Mouse (Mus musculus) testis, adult 2 months (tissue): ENCODE measurements at regions not wholly inside any gene's neighbourhood (a gene's known extent, or its start where the extent isn't known, plus 50 kb on each side); places are given as distances from the start of the nearest gene placed in this dataset.
"Not testable (repeated sequence)": the region's sequence is repeated elsewhere in the genome, so short reads cannot be mapped to it uniquely, and the experiment has no call there.

Experiments used
- H3K27ac ChIP-seq: fragments of 200-500 bp; 2 replicates; pipeline ENCODE4 v1.5.1; 2012; ENCODE audit warnings: low read depth, low read length; ENCODE audit not compliant: control insufficient read depth, insufficient read depth
- H3K27me3 ChIP-seq: fragments of 200-500 bp; 2 replicates; pipeline ENCODE4 v1.6.1; 2012; ENCODE audit warnings: mild to moderate bottlenecking, low read length, moderate library complexity; ENCODE audit not compliant: control insufficient read depth, insufficient read depth
- H3K36me3 ChIP-seq: fragments of 200-500 bp; 2 replicates; pipeline ENCODE4 v1.6.1; 2012; ENCODE audit warnings: mild to moderate bottlenecking, low read length; ENCODE audit not compliant: control insufficient read depth, insufficient read depth
- H3K4me1 ChIP-seq: fragments of 200-500 bp; 2 replicates; pipeline ENCODE4 v1.6.1; 2012; ENCODE audit warnings: low read length; ENCODE audit not compliant: control insufficient read depth, insufficient read depth
- H3K4me3 ChIP-seq: fragments of 200-500 bp; 2 replicates; pipeline ENCODE4 v1.5.1; 2012; ENCODE audit warnings: low read depth, mild to moderate bottlenecking, low read length, moderate library complexity, mixed read lengths; ENCODE audit not compliant: control insufficient read depth
- CTCF ChIP-seq: fragments of 200-500 bp; IDR thresholded peaks from 2 replicates; pipeline ENCODE4 v1.5.1; 2012; ENCODE audit warnings: low read depth, mild to moderate bottlenecking, inconsistent platforms, low read length, moderate library complexity; ENCODE audit not compliant: control insufficient read depth, insufficient read depth, insufficient replicate concordance
- POLR2A ChIP-seq: fragments of 200-500 bp; IDR thresholded peaks from 2 replicates; pipeline ENCODE4 v1.6.1; 2012; ENCODE audit warnings: low read depth, mild to moderate bottlenecking, inconsistent platforms, low read length, moderate library complexity; ENCODE audit not compliant: control insufficient read depth

- Histone ChIP-seq H3K27me3 (no peaks in the 10 kb centered on the region), H3K4me1 (peaks cover 5% of the 10 kb centered on the region), H3K27ac (no peak overlapping the region), H3K4me3 (no peak overlapping the region), H3K36me3 (no peaks in the 10 kb centered on the region)
- TF ChIP-seq POLR2A (no peak), CTCF (no peak)
These were observed 104.5 kb upstream of the Ipo5 start for GRCm38 (mm10) chr14:120806553-120806893.

DNA sequence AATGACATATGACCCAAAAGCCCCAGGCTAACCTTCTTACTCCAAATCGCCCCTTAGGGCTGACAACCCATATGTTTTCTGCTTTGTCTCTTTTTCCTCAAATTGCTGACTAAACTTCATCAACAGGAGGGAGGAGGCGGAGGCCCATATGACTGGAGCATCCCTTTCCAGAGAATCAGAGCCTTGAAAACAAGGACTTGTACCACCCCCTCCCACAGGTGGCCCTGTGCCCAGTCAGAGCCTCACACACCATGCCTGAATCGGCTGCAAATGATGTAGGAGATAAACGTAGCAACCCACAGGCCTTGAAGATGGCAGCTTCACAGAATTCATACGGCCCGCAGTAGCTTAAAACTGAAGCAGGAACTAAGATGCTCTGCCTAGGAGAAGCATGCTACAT is 101.7 kb upstream of the Ipo5 start:
- no peaks in the 10 kb centered on the region for H3K36me3 ChIP-seq
- no peak overlapping the region for H3K27ac ChIP-seq
- peaks cover 5% of the 10 kb centered on the region for H3K4me1 ChIP-seq
- no peaks in the 10 kb centered on the region for H3K27me3 ChIP-seq
- TF ChIP-seq CTCF (no peak), POLR2A (no peak)
- no peak overlapping the region for H3K4me3 ChIP-seq

DNA sequence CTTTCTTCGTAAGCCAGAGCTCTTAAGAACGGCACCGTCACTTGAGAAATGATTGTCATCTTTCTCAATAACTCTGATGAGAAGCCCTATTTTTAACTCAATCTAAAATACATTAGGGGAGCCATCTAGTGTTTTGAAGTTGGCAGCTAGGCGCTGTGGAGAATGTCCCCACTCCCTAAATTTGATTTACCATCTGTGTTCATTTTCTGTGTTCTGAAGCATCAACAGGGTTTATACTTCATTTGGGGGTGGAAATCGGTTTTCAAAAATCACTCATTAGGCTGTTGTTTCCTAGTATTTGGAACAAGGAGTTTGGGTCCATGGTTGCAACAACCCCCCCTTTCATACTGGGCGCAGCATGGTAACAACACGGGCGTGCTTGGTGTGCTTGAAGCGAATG is 97.1 kb upstream of the Ipo5 start:
- Histone ChIP-seq H3K36me3 (no peaks in the 10 kb centered on the region), H3K4me3 (no peak overlapping the region)
- TF ChIP-seq CTCF (no peak), POLR2A (no peak)

DNA sequence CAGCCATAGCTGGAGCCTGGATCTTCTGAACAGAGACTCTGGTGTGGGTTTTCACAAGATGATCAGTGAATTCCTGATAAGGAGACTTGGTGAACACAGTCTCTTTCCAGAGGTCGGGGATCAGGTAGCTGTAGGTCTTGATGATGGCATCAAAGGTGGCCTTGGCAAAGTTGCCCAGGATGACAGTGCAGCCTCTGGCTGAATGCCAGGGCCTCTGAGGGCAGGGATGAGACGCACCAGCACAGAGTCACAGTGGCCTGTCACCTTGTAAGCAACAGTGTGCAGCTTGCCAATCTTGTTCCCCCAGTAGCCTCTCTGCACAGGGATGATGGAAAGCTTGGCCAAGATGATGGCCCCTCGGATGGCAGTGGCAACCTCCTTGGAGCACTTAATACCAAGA is 95.9 kb upstream of the Ipo5 start:
- not testable (repeated sequence) for H3K36me3 ChIP-seq, H3K27ac ChIP-seq, H3K4me3 ChIP-seq, H3K27me3 ChIP-seq, H3K4me1 ChIP-seq

More for the DNA sequence above, 97.1 kb upstream of the Ipo5 start:
- Histone ChIP-seq H3K27me3 (no peaks in the 10 kb centered on the region), H3K4me1 (0 out of 2 replicates have a peak, but pooled peaks cover 3% of the 10 kb centered on the region), H3K27ac (no peak overlapping the region)

DNA sequence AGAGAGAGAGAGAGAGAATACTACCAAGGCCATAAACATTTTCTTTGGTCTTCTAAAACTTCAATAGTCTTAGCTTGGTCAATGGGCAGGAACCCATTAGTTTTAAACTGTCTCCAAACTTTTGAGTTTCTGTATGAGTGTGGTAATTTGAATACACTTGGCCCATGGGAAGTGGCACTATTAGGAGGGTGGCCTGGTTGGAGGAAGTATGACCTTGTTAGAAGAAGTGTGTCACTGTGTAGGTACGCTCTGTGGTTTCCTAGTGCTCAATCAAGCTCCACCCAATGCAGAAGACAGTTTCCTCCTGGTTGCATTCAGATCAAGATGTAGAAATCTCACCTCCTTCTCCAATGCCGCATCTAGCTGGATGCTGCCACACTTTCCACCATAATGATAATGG is 94.5 kb upstream of the Ipo5 start:
- H3K4me3 ChIP-seq = no peak overlapping the region
- no peaks in the 10 kb centered on the region for H3K4me1 ChIP-seq
- no peak for TF ChIP-seq CTCF
- no peak for TF ChIP-seq POLR2A

DNA sequence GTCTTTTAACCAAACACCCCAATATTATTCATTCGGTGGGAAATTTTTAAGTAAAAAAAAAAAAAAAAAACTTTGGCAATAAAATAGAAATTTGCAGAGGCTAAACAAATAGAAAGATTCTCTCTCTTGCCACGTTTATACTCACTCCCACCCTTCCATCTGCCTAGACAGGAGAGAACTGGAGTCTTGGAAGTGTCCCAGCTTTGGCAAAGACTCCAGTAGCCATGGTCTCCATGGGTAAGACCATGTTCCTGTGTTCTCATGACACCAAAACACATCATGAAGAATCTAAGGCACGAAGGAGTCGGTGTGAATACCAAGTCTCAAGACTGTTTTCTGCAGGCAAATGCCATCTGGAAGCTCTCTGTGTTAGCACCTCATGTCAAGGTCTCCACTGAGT is 84.8 kb upstream of the Ipo5 start:
- Histone ChIP-seq H3K36me3 (no peaks in the 10 kb centered on the region), H3K4me3 (no peak overlapping the region), H3K27me3 (no peaks in the 10 kb centered on the region), H3K4me1 (no peaks in the 10 kb centered on the region; the same call in 1 of the 2 replicates), H3K27ac (no peak overlapping the region)
- TF ChIP-seq POLR2A (no peak), CTCF (no peak)

More for the DNA sequence above, 94.5 kb upstream of the Ipo5 start:
- Histone ChIP-seq H3K36me3 (no peaks in the 10 kb centered on the region), H3K27me3 (no peaks in the 10 kb centered on the region), H3K27ac (no peak overlapping the region)

DNA sequence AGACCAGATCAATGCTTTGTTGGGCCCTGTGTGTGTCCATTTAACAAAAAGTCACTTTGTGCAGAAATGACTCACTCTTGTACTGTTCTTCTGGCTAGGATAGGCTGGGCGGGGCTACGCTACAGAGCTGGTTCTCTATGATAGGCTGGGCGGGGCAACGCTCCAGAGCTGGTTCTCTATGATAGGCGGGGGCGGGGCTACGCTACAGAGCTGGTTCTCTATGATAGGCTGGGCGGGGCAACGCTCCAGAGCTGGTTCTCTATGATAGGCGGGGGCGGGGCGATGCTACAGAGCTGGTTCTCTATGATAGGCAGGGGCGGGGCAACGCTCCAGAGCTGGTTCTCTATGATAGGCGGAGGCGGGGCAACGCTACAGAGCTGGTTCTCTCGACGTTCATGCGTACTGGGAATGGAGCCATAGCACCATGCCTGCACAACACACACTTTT is 80.6 kb upstream of the Ipo5 start:
- not testable (repeated sequence) for H3K4me1 ChIP-seq, H3K36me3 ChIP-seq, H3K27me3 ChIP-seq, H3K27ac ChIP-seq, H3K4me3 ChIP-seq

GRCm38 (mm10) chr14:120831397-120831796 is 79.6 kb upstream of the Ipo5 start:
- Histone ChIP-seq H3K4me3 (no peak overlapping the region), H3K27me3 (no peaks in the 10 kb centered on the region), H3K4me1 (peaks cover 6% of the 10 kb centered on the region), H3K27ac (no peak overlapping the region), H3K36me3 (no peaks in the 10 kb centered on the region)
- TF ChIP-seq CTCF (no peak), POLR2A (no peak)
